Mouse (Mus musculus) thymus, postnatal 4 days (tissue): Measurements from ENCODE around the gene Nfam1.

Experiments
- DNase-seq: peaks from one replicate; pipeline ENCODE4 v3.0.0; 2021

Gene Nfam1

GRCm38 (mm10) chr15:82958253-82958701 is 74.8 kb downstream of the Nfam1 start:
- DNase-seq = no peak

- DNase-seq = no peak
Measured at GRCm38 (mm10) chr15:82956721-82957120, 76.4 kb downstream of the Nfam1 start.

- no peak for DNase-seq
Measured at GRCm38 (mm10) chr15:82956310-82956709, 76.8 kb downstream of the Nfam1 start.

GRCm38 (mm10) chr15:82955286-82955685 is 77.8 kb downstream of the Nfam1 start:
- DNase-seq = no peak

GRCm38 (mm10) chr15:82954034-82954433 is 79.1 kb downstream of the Nfam1 start:
- DNase-seq = no peak

- DNase-seq = no peak
Measured at GRCm38 (mm10) chr15:82953096-82953495, 80.0 kb downstream of the Nfam1 start.

GRCm38 (mm10) chr15:82952292-82952705 is 80.8 kb downstream of the Nfam1 start:
- DNase-seq = peak; percentile 32

GRCm38 (mm10) chr15:82950246-82950645 is 82.9 kb downstream of the Nfam1 start:
- no peak for DNase-seq

GRCm38 (mm10) chr15:82947431-82947830 is 85.7 kb downstream of the Nfam1 start:
- DNase-seq = no peak

- DNase-seq = no peak
Measured at GRCm38 (mm10) chr15:82944479-82945195, 88.5 kb downstream of the Nfam1 start.
